Mouse (Mus musculus): ENCODE measurements at regions not wholly inside any gene's neighbourhood (a gene's known extent, or its start where the extent isn't known, plus 50 kb on each side); places are given as distances from the start of the nearest gene placed in this dataset.

- TF ChIP-seq ZC3H11A (IDR thresholded peaks at IDR 0.05; ENCODE audit: low read depth, low read length) (no peak), MXI1 (IDR thresholded peaks at IDR 0.05; ENCODE audit: low read depth, low read length) (no peak), USF2 (IDR thresholded peaks at IDR 0.05; ENCODE audit: borderline replicate concordance in 1 of 2, insufficient read depth in 1 of 2, low read depth in 1 of 2, low read length in 2 of 2) (no peak), ELF1 (IDR thresholded peaks at IDR 0.05; ENCODE audit: low read depth, low read length) (no peak), SIN3A (IDR thresholded peaks at IDR 0.05; ENCODE audit: low read length) (no peak), ETS1 (IDR thresholded peaks at IDR 0.05; ENCODE audit: low read depth, low read length) (no peak), CTCF (IDR thresholded peaks at IDR 0.05 in 2 of 3, conservative IDR thresholded peaks at IDR 0.05 in 1 of 3; ENCODE audit: control insufficient read depth in 1 of 3, insufficient read depth in 1 of 3, low read depth in 2 of 3, low read length in 3 of 3, poor library complexity in 1 of 3, severe bottlenecking in 1 of 3) (no peak)
- H3K27me3 ChIP-seq (ENCODE audit: control insufficient read depth in 1 of 2, insufficient read depth in 2 of 2, low read length in 2 of 2): peaks cover 0 to 2% of the 10 kb centered on the region in 2 experiments; a peak in 1 of 4 replicates
- no peak overlapping the region for H3K9ac ChIP-seq (ENCODE audit: control insufficient read depth, low read depth, low read length, poor library complexity, severe bottlenecking)
- no peaks in the 10 kb centered on the region for H3K4me1 ChIP-seq (ENCODE audit: control insufficient read depth in 1 of 2, insufficient read depth in 2 of 2, low read length in 2 of 2)
- DNase-seq (ENCODE audit: low read depth, low spot score): no peak
- no peak overlapping the region for H3K4me3 ChIP-seq (ENCODE audit: control insufficient read depth in 1 of 2, insufficient read depth in 1 of 2, low read depth in 2 of 2, low read length in 2 of 2)
- no peaks in the 10 kb centered on the region for H3K79me2 ChIP-seq (ENCODE audit: control insufficient read depth, insufficient read depth, low read length, poor library complexity)
- H3K36me3 ChIP-seq (ENCODE audit: control insufficient read depth in 1 of 2, insufficient read depth in 2 of 2, low read length in 2 of 2): no peaks in the 10 kb centered on the region
- no peak overlapping the region for H3K27ac ChIP-seq (ENCODE audit: control insufficient read depth, low read depth, low read length)
- H3K9me3 ChIP-seq (replicated peaks; ENCODE audit: insufficient read depth, low read length): no peaks in the 10 kb centered on the region
Observed at GRCm38 (mm10) chr19:59669793-59670192, 211.6 kb downstream of the Emx2 start.

DNA sequence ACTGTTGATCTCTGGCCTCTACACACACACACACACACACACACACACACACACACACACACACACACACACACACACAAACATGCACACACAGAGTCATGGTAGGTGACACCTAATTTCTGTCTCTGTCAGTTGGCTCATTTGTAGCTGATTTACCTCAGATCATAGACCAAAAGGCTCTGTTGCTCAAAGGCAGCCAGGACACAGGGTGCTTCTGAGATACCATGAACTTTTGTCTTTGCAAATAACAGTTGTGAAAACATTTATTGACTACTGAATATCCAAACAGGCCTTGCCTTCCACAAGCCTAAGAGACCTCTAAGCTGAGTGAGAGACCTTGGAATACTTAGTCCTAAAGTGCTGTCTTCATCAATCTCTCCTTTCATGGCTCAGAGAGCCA lies 215.4 kb downstream of the Emx2 start:
- TF ChIP-seq UBTF (IDR thresholded peaks at IDR 0.05; ENCODE audit: borderline replicate concordance, insufficient read depth, low read depth, low read length) (no peak), TCF12 (IDR thresholded peaks at IDR 0.05; ENCODE audit: low read depth, low read length) (no peak), MYB (IDR thresholded peaks at IDR 0.05; ENCODE audit: low read depth, low read length) (no peak), GATA1 (IDR thresholded peaks at IDR 0.05; ENCODE audit: low read depth, low read length) (no peak)
- H3K27me3 ChIP-seq (ENCODE audit: control insufficient read depth in 1 of 2, insufficient read depth in 2 of 2, low read length in 2 of 2): peaks cover 0 to 2% of the 10 kb centered on the region in 2 experiments; a peak in 1 of 4 replicates
- no peaks in the 10 kb centered on the region for H3K4me1 ChIP-seq (ENCODE audit: control insufficient read depth in 1 of 2, insufficient read depth in 2 of 2, low read length in 2 of 2)
- H3K79me2 ChIP-seq (ENCODE audit: control insufficient read depth, insufficient read depth, low read length, poor library complexity): no peaks in the 10 kb centered on the region
- H3K27ac ChIP-seq (ENCODE audit: control insufficient read depth, low read depth, low read length): no peak overlapping the region
- no peaks in the 10 kb centered on the region for H3K9me3 ChIP-seq (replicated peaks; ENCODE audit: insufficient read depth, low read length)
- H3K4me3 ChIP-seq (ENCODE audit: control insufficient read depth in 1 of 2, insufficient read depth in 1 of 2, low read depth in 2 of 2, low read length in 2 of 2): no peak overlapping the region
- no peaks in the 10 kb centered on the region for H3K36me3 ChIP-seq (ENCODE audit: control insufficient read depth in 1 of 2, insufficient read depth in 2 of 2, low read length in 2 of 2)
- H3K9ac ChIP-seq (ENCODE audit: control insufficient read depth, low read depth, low read length, poor library complexity, severe bottlenecking): no peak overlapping the region
- DNase-seq (ENCODE audit: low read depth, low spot score): no peak

- Histone ChIP-seq H3K4me1 (ENCODE audit: control insufficient read depth in 1 of 2, insufficient read depth in 2 of 2, low read length in 2 of 2) (no peaks in the 10 kb centered on the region), H3K9me3 (replicated peaks; ENCODE audit: insufficient read depth, low read length) (no peaks in the 10 kb centered on the region), H3K9ac (ENCODE audit: control insufficient read depth, low read depth, low read length, poor library complexity, severe bottlenecking) (no peak overlapping the region), H3K27me3 (ENCODE audit: control insufficient read depth in 1 of 2, insufficient read depth in 2 of 2, low read length in 2 of 2) (no peaks in the 10 kb centered on the region; a peak in 1 of 4 replicates), H3K79me2 (ENCODE audit: control insufficient read depth, insufficient read depth, low read length, poor library complexity) (no peaks in the 10 kb centered on the region), H3K36me3 (ENCODE audit: control insufficient read depth in 1 of 2, insufficient read depth in 2 of 2, low read length in 2 of 2) (no peaks in the 10 kb centered on the region), H3K4me3 (ENCODE audit: control insufficient read depth in 1 of 2, insufficient read depth in 1 of 2, low read depth in 2 of 2, low read length in 2 of 2) (no peak overlapping the region), H3K27ac (ENCODE audit: control insufficient read depth, low read depth, low read length) (no peak overlapping the region)
- no peak for TF ChIP-seq MEF2A (IDR thresholded peaks at IDR 0.05; ENCODE audit: extremely low read depth, insufficient replicate concordance, low read depth, low read length, poor library complexity, severe bottlenecking)
- no peak for TF ChIP-seq RCOR1 (IDR thresholded peaks at IDR 0.05; ENCODE audit: low read depth, low read length)
- no peak for TF ChIP-seq TAL1 (IDR thresholded peaks at IDR 0.05; ENCODE audit: low read length)
- no peak for TF ChIP-seq SMC3 (IDR thresholded peaks at IDR 0.05; ENCODE audit: low read depth, low read length)
- TF ChIP-seq BHLHE40 (IDR thresholded peaks at IDR 0.05; ENCODE audit: borderline replicate concordance, low read depth, low read length): no peak
- no peak for TF ChIP-seq HCFC1 (IDR thresholded peaks at IDR 0.05; ENCODE audit: low read depth, low read length)
- no peak for TF ChIP-seq MXI1 (IDR thresholded peaks at IDR 0.05; ENCODE audit: low read depth, low read length)
- TF ChIP-seq ZC3H11A (IDR thresholded peaks at IDR 0.05; ENCODE audit: low read depth, low read length): no peak
- no peak for TF ChIP-seq UBTF (IDR thresholded peaks at IDR 0.05; ENCODE audit: borderline replicate concordance, insufficient read depth, low read depth, low read length)
- TF ChIP-seq TBP (IDR thresholded peaks at IDR 0.05; ENCODE audit: low read depth, low read length): no peak
- TF ChIP-seq MYB (IDR thresholded peaks at IDR 0.05; ENCODE audit: low read depth, low read length): no peak
- TF ChIP-seq ZMIZ1 (IDR thresholded peaks at IDR 0.05; ENCODE audit: low read depth, low read length): no peak
- no peak for TF ChIP-seq KAT2A (conservative IDR thresholded peaks at IDR 0.05; ENCODE audit: low read depth, low read length)
- TF ChIP-seq POLR2A (IDR thresholded peaks at IDR 0.05; ENCODE audit: control insufficient read depth in 1 of 2, insufficient read depth in 1 of 2, low read depth in 1 of 2, low read length in 2 of 2, poor library complexity in 1 of 2): no peak
- TF ChIP-seq POLR2AphosphoS2 (IDR thresholded peaks at IDR 0.05; ENCODE audit: low read length): no peak
- no peak for DNase-seq (ENCODE audit: low read depth, low spot score)
Observed at GRCm38 (mm10) chr19:59679191-59679590, 221.0 kb downstream of the Emx2 start.
